Mouse (Mus musculus) liver, adult 2 months (tissue): ENCODE measurements at regions not wholly inside any gene's neighbourhood (a gene's known extent, or its start where the extent isn't known, plus 50 kb on each side); places are given as distances from the start of the nearest gene placed in this dataset.

Source experiments
- CTCF ChIP-seq: fragments of 200-500 bp; IDR thresholded peaks from 2 replicates; pipeline ENCODE4 v1.5.1; 2011; ENCODE audit warnings: low read depth, low read length, control low read depth
- POLR2A ChIP-seq: fragments of 200-500 bp; IDR thresholded peaks from 2 replicates; pipeline ENCODE4 v1.6.1; 2011; ENCODE audit warnings: low read length, control low read depth; ENCODE audit not compliant: insufficient read depth; ENCODE audit errors: extremely low read depth

GRCm38 (mm10) chr4:24219074-24219497 lies 277.2 kb upstream of the Mms22l start:
- TF ChIP-seq POLR2A (no peak), CTCF (no peak)
